Mouse (Mus musculus): ENCODE data around the gene Rnf144a. TPM values are rescaled to one million over a fixed set of nuclear protein-coding genes. Genes with fewer than 3 reads are reported as not detected.
A peak's percentile ranks its signal among the peaks of the same experiment; 100 is the strongest.

Gene Rnf144a
- polyA plus RNA-seq, 1 experiment from 2014 or later = 11.8 TPM

DNA sequence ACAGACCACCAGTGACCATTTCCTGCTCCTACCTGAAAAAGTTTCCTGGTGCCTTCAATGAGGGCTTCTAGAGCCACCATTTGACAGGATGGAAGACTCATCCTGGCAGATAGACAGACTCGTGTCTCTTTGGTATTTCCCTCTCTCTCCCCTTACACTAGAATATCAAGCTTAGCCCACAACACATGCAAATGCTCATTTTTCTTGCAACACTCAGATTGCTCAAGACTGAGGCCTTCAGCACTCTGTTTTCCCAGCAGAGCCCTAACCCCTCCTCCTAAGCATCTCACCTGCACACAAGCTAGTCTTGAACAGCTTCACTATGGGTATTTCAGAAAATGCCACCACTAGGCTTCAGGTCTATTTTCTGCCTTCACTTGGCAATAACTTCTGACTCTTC is 23.9 kb downstream of the Rnf144a start:
- no peaks in the 10 kb centered on the region for H3K27me3 ChIP-seq
- ATAC-seq (replicated peaks; ENCODE audit: insufficient number of reproducible peaks, insufficient read depth, low FRiP score, low read depth) = no peak
- 53% methylated on average over 1 of the region's 1 CpGs for WGBS
- no peak overlapping the region for H3K4me3 ChIP-seq
- no peak overlapping the region for H3K9ac ChIP-seq
- H3K4me1 ChIP-seq (replicated peaks) = peaks cover 3% of the 10 kb centered on the region; the same call in 1 of the 2 replicates
- no peak overlapping the region for H3K27ac ChIP-seq
- H3K4me2 ChIP-seq = no peak overlapping the region
- H3K9me3 ChIP-seq (replicated peaks) = no peaks in the 10 kb centered on the region
- no peaks in the 10 kb centered on the region for H3K36me3 ChIP-seq

DNA sequence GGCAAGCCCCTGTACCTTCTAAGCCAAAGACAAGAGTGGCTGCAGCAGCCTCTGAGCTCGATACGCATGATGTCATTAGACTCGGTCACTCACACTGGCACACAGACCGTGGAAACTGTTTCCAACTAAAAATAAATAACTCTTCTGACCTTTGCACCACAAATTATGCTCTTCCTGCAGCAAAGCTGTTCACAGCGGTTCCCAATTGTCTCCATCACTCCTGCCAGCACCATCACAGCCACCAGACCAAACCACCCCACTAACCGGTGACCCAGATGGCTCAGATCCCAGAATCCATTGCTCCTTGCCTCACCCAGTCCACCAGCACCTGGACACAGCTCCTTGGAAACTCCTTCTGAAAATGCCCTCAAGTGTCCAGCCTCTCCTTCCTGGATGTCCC is 27.5 kb downstream of the Rnf144a start:
- H3K36me3 ChIP-seq = no peaks in the 10 kb centered on the region
- peaks cover 5% of the 10 kb centered on the region; the same call in 1 of the 2 replicates for H3K4me1 ChIP-seq (replicated peaks)
- no peak overlapping the region for H3K9ac ChIP-seq
- H3K4me3 ChIP-seq = no peak overlapping the region
- WGBS = 59% methylated on average over 6 of the region's 6 CpGs
- ATAC-seq (replicated peaks; ENCODE audit: insufficient number of reproducible peaks, insufficient read depth, low FRiP score, low read depth) = no peak
- H3K9me3 ChIP-seq (replicated peaks) = no peaks in the 10 kb centered on the region
- no peaks in the 10 kb centered on the region for H3K27me3 ChIP-seq
- H3K4me2 ChIP-seq = no peak overlapping the region
- no peak overlapping the region for H3K27ac ChIP-seq

DNA sequence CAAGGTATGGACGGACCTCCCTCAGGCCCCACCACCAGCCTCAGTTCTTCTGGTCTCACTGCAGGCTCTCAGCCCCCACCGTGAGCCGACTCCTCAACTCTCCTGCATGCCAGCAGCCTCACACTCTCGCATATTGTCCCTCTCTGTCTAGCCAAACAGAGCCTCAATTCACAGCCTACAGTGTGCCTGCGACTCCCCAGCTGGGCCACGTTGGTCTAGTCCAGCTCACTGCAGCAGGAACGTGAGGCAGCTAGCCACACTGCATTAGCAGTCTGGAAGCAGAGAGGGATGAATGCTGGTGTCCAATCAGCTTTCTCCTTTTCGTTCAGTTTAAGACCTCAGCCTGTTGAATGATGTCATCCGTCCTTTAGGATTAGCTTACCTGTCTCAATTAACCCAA is 28.1 kb downstream of the Rnf144a start:
- ATAC-seq (replicated peaks; ENCODE audit: insufficient number of reproducible peaks, insufficient read depth, low FRiP score, low read depth) = no peak; the same call in 1 of the 2 replicates
- Histone ChIP-seq H3K27ac (no peak overlapping the region), H3K4me1 (replicated peaks) (peaks cover 5% of the 10 kb centered on the region; the same call in 1 of the 2 replicates), H3K9ac (no peak overlapping the region), H3K36me3 (no peaks in the 10 kb centered on the region), H3K4me3 (no peak overlapping the region), H3K9me3 (replicated peaks) (no peaks in the 10 kb centered on the region), H3K4me2 (no peak overlapping the region), H3K27me3 (no peaks in the 10 kb centered on the region)
- WGBS = 68% methylated on average over 9 of the region's 9 CpGs

DNA sequence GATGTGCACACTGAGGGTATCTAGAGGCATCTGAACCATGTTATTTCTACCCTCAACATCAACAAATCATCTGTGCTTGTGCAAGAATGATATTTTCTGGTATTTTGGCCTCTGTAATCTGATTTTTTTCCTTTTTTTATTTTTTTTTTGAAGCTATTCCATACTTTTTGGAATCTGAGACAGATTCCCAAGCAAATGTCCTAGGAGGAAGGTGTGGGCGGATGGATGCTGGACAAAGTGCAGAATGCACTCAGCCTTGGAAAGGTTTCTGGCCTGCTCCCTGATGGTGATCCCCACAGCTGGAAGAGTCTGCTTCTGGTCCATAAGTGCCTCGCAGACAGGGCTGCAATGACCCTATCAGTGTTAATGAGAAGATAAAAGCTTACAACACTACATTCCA is 28.9 kb downstream of the Rnf144a start:
- H3K4me3 ChIP-seq = no peak overlapping the region
- ATAC-seq (replicated peaks; ENCODE audit: insufficient number of reproducible peaks, insufficient read depth, low FRiP score, low read depth) = no peak
- H3K9ac ChIP-seq = no peak overlapping the region
- no peaks in the 10 kb centered on the region for H3K36me3 ChIP-seq
- H3K9me3 ChIP-seq (replicated peaks) = no peaks in the 10 kb centered on the region
- peaks cover 5% of the 10 kb centered on the region; the same call in 1 of the 2 replicates for H3K4me1 ChIP-seq (replicated peaks)
- H3K27me3 ChIP-seq = no peaks in the 10 kb centered on the region
- 47% methylated on average over 2 of the region's 2 CpGs for WGBS
- no peak overlapping the region for H3K4me2 ChIP-seq
- no peak overlapping the region for H3K27ac ChIP-seq

DNA sequence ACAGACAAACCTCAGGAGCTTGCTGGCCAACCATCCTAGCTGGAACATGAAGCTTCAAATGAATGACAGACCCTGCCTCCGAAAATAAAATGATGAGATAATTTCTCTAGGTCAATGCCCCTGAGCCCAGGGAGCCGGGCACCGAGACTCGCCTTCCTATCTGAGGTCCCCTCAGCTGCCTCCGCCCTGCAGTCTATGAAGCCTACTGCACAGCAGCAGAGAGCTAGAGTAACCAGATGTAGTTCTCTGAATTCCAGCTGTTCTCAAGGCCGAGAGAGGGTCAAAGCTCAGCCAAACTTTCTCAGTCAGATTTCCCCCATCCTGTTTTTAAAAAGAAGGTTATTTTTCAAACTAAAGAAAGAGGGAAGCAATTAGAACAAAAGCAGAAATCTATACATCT is 29.3 kb downstream of the Rnf144a start:
- peaks cover 5% of the 10 kb centered on the region; the same call in 1 of the 2 replicates for H3K4me1 ChIP-seq (replicated peaks)
- ATAC-seq (replicated peaks; ENCODE audit: insufficient number of reproducible peaks, insufficient read depth, low FRiP score, low read depth) = no peak
- no peaks in the 10 kb centered on the region for H3K36me3 ChIP-seq
- H3K9ac ChIP-seq = no peak overlapping the region
- WGBS = 72% methylated on average over 6 of the region's 6 CpGs
- no peaks in the 10 kb centered on the region for H3K9me3 ChIP-seq (replicated peaks)
- no peak overlapping the region for H3K4me3 ChIP-seq
- H3K27me3 ChIP-seq = no peaks in the 10 kb centered on the region
- H3K4me2 ChIP-seq = no peak overlapping the region
- H3K27ac ChIP-seq = no peak overlapping the region

DNA sequence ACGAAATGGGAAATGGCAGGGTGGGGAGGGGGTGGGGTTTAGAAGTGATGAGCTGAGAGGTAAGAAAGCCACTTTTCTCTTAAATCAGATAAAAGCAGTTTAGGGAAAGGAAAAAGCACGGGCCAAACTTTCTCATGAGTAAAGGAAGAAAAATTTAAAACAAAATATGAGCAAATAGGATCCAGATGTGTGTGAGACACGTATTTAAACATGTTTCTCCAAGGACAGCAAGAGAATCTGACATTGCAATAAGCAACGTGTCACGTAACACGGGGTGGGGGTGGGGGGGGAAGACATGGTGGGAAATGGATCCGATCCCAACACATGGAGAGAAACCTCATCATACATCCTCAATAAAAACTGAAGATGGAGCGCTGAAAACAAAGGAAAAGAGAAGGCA is 33.3 kb downstream of the Rnf144a start:
- Histone ChIP-seq H3K9me3 (replicated peaks) (no peaks in the 10 kb centered on the region), H3K4me3 (no peak overlapping the region), H3K27me3 (no peaks in the 10 kb centered on the region), H3K36me3 (peaks cover 3% of the 10 kb centered on the region; the same call in 1 of the 2 replicates), H3K4me1 (replicated peaks) (peaks cover 7% of the 10 kb centered on the region), H3K9ac (no peak overlapping the region), H3K4me2 (no peak overlapping the region), H3K27ac (no peak overlapping the region)
- no peak for ATAC-seq (replicated peaks; ENCODE audit: insufficient number of reproducible peaks, insufficient read depth, low FRiP score, low read depth)
- 84% methylated on average over 8 of the region's 8 CpGs for WGBS

DNA sequence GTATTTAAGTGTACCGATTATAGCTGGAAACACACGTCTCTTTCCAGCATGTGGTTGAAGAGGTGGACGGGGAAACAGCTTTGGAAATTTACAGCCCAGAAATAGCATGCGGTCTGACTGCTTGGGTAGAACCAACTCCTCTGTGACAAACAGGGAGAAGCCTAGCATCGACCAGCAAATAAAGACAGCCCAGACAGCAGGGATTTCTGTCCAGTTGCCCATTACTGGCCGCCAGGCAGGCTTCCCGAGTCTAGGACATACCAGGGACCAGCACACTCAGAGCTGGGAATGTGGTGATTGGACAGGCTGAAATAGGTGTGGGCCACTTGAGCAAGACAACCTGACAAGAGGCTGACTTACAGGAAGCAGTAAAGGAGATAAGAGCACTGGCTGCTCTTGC is 35.3 kb downstream of the Rnf144a start:
- no peak overlapping the region for H3K4me3 ChIP-seq
- no peak overlapping the region for H3K4me2 ChIP-seq
- ATAC-seq (replicated peaks; ENCODE audit: insufficient number of reproducible peaks, insufficient read depth, low FRiP score, low read depth) = no peak
- H3K4me1 ChIP-seq (replicated peaks) = peaks cover 4% of the 10 kb centered on the region; the same call in 1 of the 2 replicates
- no peak overlapping the region for H3K9ac ChIP-seq
- peaks cover 3% of the 10 kb centered on the region; the same call in 1 of the 2 replicates for H3K36me3 ChIP-seq
- H3K27ac ChIP-seq = no peak overlapping the region
- H3K27me3 ChIP-seq = no peaks in the 10 kb centered on the region
- H3K9me3 ChIP-seq (replicated peaks) = no peaks in the 10 kb centered on the region
- WGBS = 53% methylated on average over 7 of the region's 7 CpGs

DNA sequence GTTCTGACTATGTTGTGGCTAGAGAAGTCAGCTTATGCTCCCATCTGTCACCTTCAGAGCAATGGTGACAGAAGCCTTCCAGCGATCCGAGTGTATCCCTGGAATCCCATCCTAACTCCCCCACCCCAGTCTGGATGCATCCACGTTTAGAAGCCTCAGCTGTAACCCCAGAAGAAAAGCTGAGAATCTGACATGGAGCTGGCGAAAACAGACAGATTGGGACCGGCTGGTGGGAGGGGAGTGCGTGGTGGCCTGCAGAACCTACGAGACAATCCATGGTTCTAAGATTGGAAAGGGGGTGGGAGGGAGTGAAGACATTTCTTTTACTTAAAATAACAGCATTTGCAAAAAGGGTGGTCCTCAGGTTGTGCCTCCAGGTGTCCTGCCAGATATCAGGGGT is 37.4 kb downstream of the Rnf144a start:
- Histone ChIP-seq H3K4me1 (replicated peaks) (peaks cover 3% of the 10 kb centered on the region; the same call in 1 of the 2 replicates), H3K4me3 (no peak overlapping the region), H3K36me3 (peaks cover 3% of the 10 kb centered on the region; the same call in 1 of the 2 replicates), H3K27ac (no peak overlapping the region), H3K4me2 (no peak overlapping the region), H3K27me3 (no peaks in the 10 kb centered on the region), H3K9ac (no peak overlapping the region), H3K9me3 (replicated peaks) (no peaks in the 10 kb centered on the region)
- 66% methylated on average over 7 of the region's 7 CpGs for WGBS
- ATAC-seq (replicated peaks; ENCODE audit: insufficient number of reproducible peaks, insufficient read depth, low FRiP score, low read depth) = no peak

DNA sequence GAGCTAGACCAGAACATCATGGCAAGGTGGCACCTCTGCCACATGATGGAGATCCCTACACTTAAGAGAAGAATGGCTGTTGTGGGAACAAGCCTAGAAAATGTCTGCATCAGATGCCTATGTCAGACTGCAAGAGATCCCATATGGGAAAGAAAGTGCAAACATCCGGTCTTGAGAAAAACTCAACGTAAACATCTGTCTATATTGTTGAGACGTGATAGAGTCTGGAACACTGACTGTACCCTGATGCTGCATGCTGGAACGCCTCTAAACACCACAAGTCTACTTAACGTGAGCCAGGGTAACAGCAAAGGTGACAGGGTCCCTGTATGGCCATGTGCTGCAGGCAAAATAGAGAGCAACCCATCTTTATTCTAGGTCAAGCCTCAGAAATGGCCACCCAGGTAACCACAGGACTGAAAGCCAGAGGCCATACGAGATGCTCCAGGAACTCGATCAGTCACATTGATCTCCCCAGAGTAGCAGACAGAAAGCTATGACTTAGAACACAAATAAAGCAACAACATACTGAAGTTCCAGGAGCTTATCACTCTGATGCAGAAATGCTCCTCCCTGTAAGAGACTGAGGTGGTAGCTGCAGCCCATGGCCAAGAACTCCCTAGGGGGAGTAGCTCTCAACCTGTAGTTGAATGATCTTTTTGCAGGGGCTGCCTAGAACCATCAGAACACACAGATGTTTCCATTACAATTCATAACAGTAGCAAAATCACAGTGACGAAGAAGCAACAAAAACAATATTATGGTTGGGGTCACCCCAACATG is 38.3 kb downstream of the Rnf144a start:
- Histone ChIP-seq H3K9ac (no peak overlapping the region), H3K4me3 (no peak overlapping the region), H3K9me3 (replicated peaks) (no peaks in the 10 kb centered on the region), H3K36me3 (peaks cover 3% of the 10 kb centered on the region; the same call in 1 of the 2 replicates), H3K4me2 (no peak overlapping the region), H3K4me1 (replicated peaks) (peaks cover 3% of the 10 kb centered on the region; the same call in 1 of the 2 replicates), H3K27ac (no peak overlapping the region), H3K27me3 (no peaks in the 10 kb centered on the region)
- ATAC-seq (replicated peaks; ENCODE audit: insufficient number of reproducible peaks, insufficient read depth, low FRiP score, low read depth) = no peak
- WGBS = 84% methylated on average over 8 of the region's 8 CpGs

DNA sequence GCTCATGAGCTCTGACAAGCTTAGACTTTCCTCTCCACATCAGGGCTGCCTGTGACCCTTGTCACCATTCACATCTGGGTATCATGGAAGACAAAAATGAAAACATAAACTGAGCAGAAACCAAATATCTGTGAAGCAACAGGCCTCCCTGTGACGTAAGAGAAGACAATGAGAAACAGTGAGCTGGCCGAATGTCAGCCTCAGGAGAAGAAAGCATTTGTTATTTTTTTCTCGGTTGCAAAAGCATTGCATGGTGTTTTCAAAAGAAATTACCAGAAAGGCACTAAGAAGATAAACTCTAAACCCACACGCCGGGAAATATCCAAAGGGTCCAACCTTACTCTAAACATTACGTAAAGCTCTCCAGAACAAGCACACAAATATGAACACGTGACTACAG is 41.3 kb downstream of the Rnf144a start:
- Histone ChIP-seq H3K36me3 (no peaks in the 10 kb centered on the region; the same call in 1 of the 2 replicates), H3K9me3 (replicated peaks) (no peaks in the 10 kb centered on the region), H3K4me2 (no peak overlapping the region), H3K9ac (no peak overlapping the region), H3K27ac (no peak overlapping the region), H3K27me3 (no peaks in the 10 kb centered on the region), H3K4me3 (no peak overlapping the region), H3K4me1 (replicated peaks) (no peaks in the 10 kb centered on the region)
- 70% methylated on average over 7 of the region's 7 CpGs for WGBS
- no peak for ATAC-seq (replicated peaks; ENCODE audit: insufficient number of reproducible peaks, insufficient read depth, low FRiP score, low read depth)

DNA sequence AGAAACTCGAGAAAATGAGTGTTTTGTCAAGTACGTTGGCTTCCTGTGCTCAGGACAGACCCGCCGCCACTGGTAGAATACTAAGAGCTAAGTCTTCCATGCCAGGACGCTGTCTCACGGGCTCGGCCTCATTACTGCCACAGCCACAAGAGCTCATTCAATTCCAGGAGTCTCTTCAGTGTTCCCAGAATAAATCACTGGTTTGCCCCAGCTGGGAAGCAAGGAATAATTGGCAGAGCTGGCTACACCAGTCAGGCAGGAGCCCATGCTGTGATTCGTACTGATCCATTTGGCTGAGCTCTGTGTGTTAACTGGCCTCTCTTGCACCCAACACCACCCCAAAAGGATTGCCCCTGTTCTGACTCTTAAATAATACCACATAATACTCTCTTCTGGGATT is 45.0 kb downstream of the Rnf144a start:
- H3K9me3 ChIP-seq (replicated peaks) = no peaks in the 10 kb centered on the region
- no peak overlapping the region for H3K9ac ChIP-seq
- 89% methylated on average over 8 of the region's 8 CpGs for WGBS
- H3K27me3 ChIP-seq = no peaks in the 10 kb centered on the region
- H3K4me1 ChIP-seq (replicated peaks) = peaks cover 17% of the 10 kb centered on the region
- no peak overlapping the region for H3K4me3 ChIP-seq
- no peaks in the 10 kb centered on the region for H3K36me3 ChIP-seq
- no peak overlapping the region for H3K27ac ChIP-seq
- no peak overlapping the region for H3K4me2 ChIP-seq
- no peak for ATAC-seq (replicated peaks; ENCODE audit: insufficient number of reproducible peaks, insufficient read depth, low FRiP score, low read depth)

DNA sequence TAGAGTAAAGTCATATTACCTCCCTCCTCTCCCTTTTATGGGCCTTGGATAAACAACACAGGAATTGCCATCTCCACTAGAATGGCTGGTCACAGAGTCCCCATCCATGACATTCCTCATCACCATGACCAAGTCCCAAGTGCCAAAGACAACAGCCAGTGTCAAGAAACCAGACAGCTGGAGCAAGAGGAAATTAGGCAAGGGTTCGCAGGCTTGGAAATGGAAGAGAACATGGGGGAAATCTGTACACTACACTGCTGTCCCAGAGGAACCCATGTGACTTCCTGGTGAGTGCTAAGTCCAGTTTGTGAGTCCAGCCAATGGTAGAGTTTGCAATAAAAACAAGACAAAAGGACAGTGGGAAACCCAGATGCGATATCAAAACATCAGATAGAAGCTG is 47.7 kb downstream of the Rnf144a start:
- H3K4me1 ChIP-seq (replicated peaks) = peaks cover 19% of the 10 kb centered on the region
- no peaks in the 10 kb centered on the region for H3K27me3 ChIP-seq
- no peak overlapping the region for H3K4me2 ChIP-seq
- ATAC-seq (replicated peaks; ENCODE audit: insufficient number of reproducible peaks, insufficient read depth, low FRiP score, low read depth) = 0 out of 2 replicates have a peak, but pooled peaks have one; percentile 34
- H3K9me3 ChIP-seq (replicated peaks) = no peaks in the 10 kb centered on the region
- H3K36me3 ChIP-seq = no peaks in the 10 kb centered on the region
- 72% methylated on average over 2 of the region's 2 CpGs for WGBS
- H3K27ac ChIP-seq = no peak overlapping the region
- H3K4me3 ChIP-seq = no peak overlapping the region
- no peak overlapping the region for H3K9ac ChIP-seq

All from heart, embryonic 15.5 days (tissue).